Mouse (Mus musculus) CH12.LX (cell line): Measurements from ENCODE around the gene Ftcd. TPM values are rescaled to one million over a fixed set of nuclear protein-coding genes. Genes with fewer than 3 reads are reported as not detected.

ENCODE experiments used
- DNase-seq: peaks from one replicate; pipeline ENCODE4 v3.0.0-alpha.2; 2013; ENCODE audit errors: extremely low read depth
- H3K27ac ChIP-seq: 2 replicates; pipeline ENCODE4 v1.5.1; 2012; ENCODE audit warnings: low read depth, mild to moderate bottlenecking, control low read depth, moderate library complexity; ENCODE audit not compliant: insufficient read depth
- H3K27me3 ChIP-seq: replicated peaks from 2 replicates; pipeline ENCODE3; 2012; ENCODE audit warnings: inconsistent platforms
- H3K36me3 ChIP-seq, 2 experiments: replicated peaks in 1 of 2; 2 replicates each; pipeline versions ENCODE3 to v1.6.1; 2012; ENCODE audit warnings: inconsistent platforms in 1 of 2, low read length in 1 of 2, mild to moderate bottlenecking in 1 of 2, mixed read lengths in 1 of 2, moderate library complexity in 1 of 2; ENCODE audit not compliant: control insufficient read depth in 1 of 2, insufficient read depth in 1 of 2
- H3K4me1 ChIP-seq, 2 experiments: 2 replicates each; pipeline ENCODE4 v1.6.1; 2012; ENCODE audit warnings: inconsistent platforms in 1 of 2, moderate library complexity in 1 of 2; ENCODE audit not compliant: insufficient read depth in 2 of 2, control insufficient read depth in 1 of 2
- H3K4me2 ChIP-seq: 2 replicates; pipeline ENCODE4 v1.6.1; 2012; ENCODE audit warnings: low read depth, mild to moderate bottlenecking, control low read depth; ENCODE audit not compliant: poor library complexity, insufficient read depth, severe bottlenecking
- H3K4me3 ChIP-seq, 3 experiments: fragments of 150-350 bp in 1 of 3; sonication (generic) in 1 of 3; replicated peaks in 1 of 3; 2 replicates each; pipeline versions ENCODE3 to v1.5.1; 2011 to 2012; ENCODE audit warnings: low read depth in 2 of 3, low read length in 2 of 3, mild to moderate bottlenecking in 2 of 3, moderate library complexity in 2 of 3, control low read depth in 1 of 3, improper control_type of control experiment in 1 of 3, inconsistent platforms in 1 of 3, mixed read lengths in 1 of 3; ENCODE audit not compliant: poor library complexity in 1 of 3
- H3K79me2 ChIP-seq: replicated peaks from 2 replicates; pipeline ENCODE4 v1.6.1; 2012; ENCODE audit warnings: mild to moderate bottlenecking, moderate library complexity; ENCODE audit not compliant: control insufficient read depth, poor library complexity, insufficient read depth, severe bottlenecking; ENCODE audit errors: extremely low read depth
- H3K9ac ChIP-seq: 2 replicates; pipeline ENCODE4 v1.6.1; 2012; ENCODE audit warnings: low read depth, mild to moderate bottlenecking, control low read depth, moderate library complexity; ENCODE audit not compliant: insufficient read depth
- H3K9me3 ChIP-seq: replicated peaks from 2 replicates; pipeline ENCODE3; 2012; ENCODE audit warnings: low read length, inconsistent platforms, mixed read lengths
- BHLHE40 ChIP-seq: IDR thresholded peaks from 2 replicates; pipeline ENCODE4 v1.6.1; 2011; ENCODE audit warnings: mild to moderate bottlenecking, low read depth, low read length, improper control_type of control experiment
- CHD1 ChIP-seq: IDR thresholded peaks from 2 replicates; pipeline ENCODE4 v1.6.1; 2012; ENCODE audit warnings: low read depth, low read length, improper control_type of control experiment, inconsistent platforms
- CHD2 ChIP-seq: IDR thresholded peaks from 2 replicates; pipeline ENCODE4 v1.6.1; 2011; ENCODE audit warnings: low read length, improper control_type of control experiment
- CTCF ChIP-seq, 2 experiments: IDR thresholded peaks in 1 of 2; conservative IDR thresholded peaks in 1 of 2; 2 replicates each; pipeline ENCODE4 v1.5.1; 2011 to 2012; ENCODE audit warnings: low read depth in 2 of 2, low read length in 2 of 2, improper control_type of control experiment in 1 of 2, inconsistent platforms in 1 of 2, mild to moderate bottlenecking in 1 of 2, moderate library complexity in 1 of 2
- E2F4 ChIP-seq: IDR thresholded peaks from 2 replicates; pipeline ENCODE4 v1.6.1; 2011; ENCODE audit warnings: low read depth, low read length, improper control_type of control experiment; ENCODE audit not compliant: insufficient replicate concordance
- ELF1 ChIP-seq: IDR thresholded peaks from 2 replicates; pipeline ENCODE4 v1.6.1; 2014; ENCODE audit warnings: low read depth, mild to moderate bottlenecking, inconsistent platforms, low read length, improper control_type of control experiment
- EP300 ChIP-seq: IDR thresholded peaks from 2 replicates; pipeline ENCODE4 v1.6.1; 2011; ENCODE audit warnings: low read length, improper control_type of control experiment
- GABPA ChIP-seq: IDR thresholded peaks from 2 replicates; pipeline ENCODE4 v1.6.1; 2012; ENCODE audit warnings: low read depth, low read length, improper control_type of control experiment, inconsistent platforms; ENCODE audit not compliant: insufficient replicate concordance
- IRF4 ChIP-seq: IDR thresholded peaks from 2 replicates; pipeline ENCODE4 v1.6.1; 2014; ENCODE audit warnings: low read depth, mild to moderate bottlenecking, inconsistent platforms, low read length, improper control_type of control experiment
- MAX ChIP-seq: IDR thresholded peaks from 2 replicates; pipeline ENCODE4 v1.6.1; 2011; ENCODE audit warnings: low read length, improper control_type of control experiment
- MAZ ChIP-seq: IDR thresholded peaks from 2 replicates; pipeline ENCODE4 v1.6.1; 2012; ENCODE audit warnings: low read depth, mild to moderate bottlenecking, inconsistent platforms, low read length, improper control_type of control experiment, moderate library complexity
- MXI1 ChIP-seq: IDR thresholded peaks from 2 replicates; pipeline ENCODE4 v1.6.1; 2011; ENCODE audit warnings: mild to moderate bottlenecking, low read depth, low read length, improper control_type of control experiment
- NELFE ChIP-seq: IDR thresholded peaks from 2 replicates; pipeline ENCODE4 v1.6.1; 2011; ENCODE audit warnings: low read depth, low read length, improper control_type of control experiment
- NRF1 ChIP-seq: IDR thresholded peaks from 2 replicates; pipeline ENCODE4 v1.6.1; 2014; ENCODE audit warnings: low read depth, mild to moderate bottlenecking, inconsistent platforms, low read length, improper control_type of control experiment, moderate library complexity
- POLR2A ChIP-seq: IDR thresholded peaks from 2 replicates; pipeline ENCODE4 v1.6.1; 2011; ENCODE audit warnings: low read depth, mild to moderate bottlenecking, improper control_type of control experiment, low read length
- POLR2AphosphoS2 ChIP-seq: IDR thresholded peaks from 2 replicates; pipeline ENCODE4 v1.6.1; 2011; ENCODE audit warnings: low read depth, low read length, improper control_type of control experiment
- RAD21 ChIP-seq: IDR thresholded peaks from 2 replicates; pipeline ENCODE4 v1.6.1; 2011; ENCODE audit warnings: low read depth, mild to moderate bottlenecking, low read length, improper control_type of control experiment, moderate library complexity
- SIN3A ChIP-seq: IDR thresholded peaks from 2 replicates; pipeline ENCODE4 v1.6.1; 2012; ENCODE audit warnings: low read length, improper control_type of control experiment, inconsistent platforms
- SMC3 ChIP-seq: IDR thresholded peaks from 2 replicates; pipeline ENCODE4 v1.6.1; 2011; ENCODE audit warnings: low read depth, low read length, improper control_type of control experiment
- TBP ChIP-seq: conservative IDR thresholded peaks from 2 replicates; pipeline ENCODE4 v1.6.1; 2011; ENCODE audit warnings: low read depth, low read length, improper control_type of control experiment
- TCF12 ChIP-seq: IDR thresholded peaks from 2 replicates; pipeline ENCODE4 v1.6.1; 2014; ENCODE audit warnings: low read depth, mild to moderate bottlenecking, inconsistent platforms, low read length, improper control_type of control experiment
- UBTF ChIP-seq: IDR thresholded peaks from 2 replicates; pipeline ENCODE4 v1.6.1; 2012; ENCODE audit warnings: low read depth, mild to moderate bottlenecking, inconsistent platforms, low read length, improper control_type of control experiment, moderate library complexity
- ZC3H11A ChIP-seq: IDR thresholded peaks from 2 replicates; pipeline ENCODE4 v1.6.1; 2012; ENCODE audit warnings: low read depth, mild to moderate bottlenecking, inconsistent platforms, low read length, improper control_type of control experiment
- ZKSCAN1 ChIP-seq: IDR thresholded peaks from 2 replicates; pipeline ENCODE4 v1.6.1; 2012; ENCODE audit warnings: low read depth, inconsistent platforms, low read length, improper control_type of control experiment, borderline replicate concordance
- ZMIZ1 ChIP-seq: IDR thresholded peaks from 2 replicates; pipeline ENCODE4 v1.6.1; 2012; ENCODE audit warnings: low read depth, mild to moderate bottlenecking, inconsistent platforms, low read length, improper control_type of control experiment
- ZNF384 ChIP-seq: IDR thresholded peaks from 2 replicates; pipeline ENCODE4 v1.6.1; 2012; ENCODE audit warnings: low read depth, low read length, improper control_type of control experiment, inconsistent platforms
- dilution Hi-C: fragments of 300-500 bp; cut with MboI; formaldehyde crosslinking; loops from 2 replicates; pipeline ENCODE4 v1.14.3; 2020; ENCODE audit warnings: low sequenced_read_pairs; ENCODE audit not compliant: extremely low pct_unique_long_range_greater_than_20kb, extremely low pct_ligation_motif_present
- in situ Hi-C: fragments of 300-500 bp; cut with MboI; formaldehyde crosslinking; loops from 3 replicates; pipeline ENCODE4 v1.14.3; 2019; ENCODE audit warnings: low sequenced_read_pairs, low pct_ligation_motif_present, low pct_unique_long_range_greater_than_20kb, mixed read lengths
- polyA plus RNA-seq: library from polyadenylated mRNA; unstranded; fragments of >175 nt; gene quantifications from 2 replicates; pipeline ENCODE4 v1.2.1, GENCODE M21; 2012; ENCODE audit warnings: low read depth; ENCODE audit not compliant: insufficient read length
- total RNA-seq, 2 experiments: library from RNA; depleted of rRNA; stranded (reverse); fragments of 300-350 nt in 1 of 2; fragments of >200 nt in 1 of 2; gene quantifications; 2 replicates each; pipeline ENCODE4 v1.2.3; 2012 to 2014

Ftcd gene
- total and polyA plus RNA-seq, 3 experiments = not detected

GRCm38 (mm10) chr10:76572151-76572550, 3.3 kb upstream of the Ftcd start:
- dilution Hi-C loops = no loop called here
- no peak for DNase-seq
- H3K36me3 ChIP-seq = no peaks in the 10 kb centered on the region
- no peak for TF ChIP-seq MAZ
- TF ChIP-seq NELFE = no peak
- no peak for TF ChIP-seq SIN3A
- TF ChIP-seq NRF1 = no peak
- TF ChIP-seq CTCF (conservative IDR thresholded peaks at IDR 0.05 in 1 of 2, IDR thresholded peaks at IDR 0.05 in 1 of 2; ENCODE audit: low read depth in 2 of 2, low read length in 2 of 2) = no peak
- TF ChIP-seq GABPA = no peak
- TF ChIP-seq CHD1 = no peak
- TF ChIP-seq TCF12 = no peak
- no peak for TF ChIP-seq SMC3
- TF ChIP-seq ELF1 = no peak
- no peak for TF ChIP-seq TBP
- TF ChIP-seq POLR2A = no peak
- no peak for TF ChIP-seq RAD21
- TF ChIP-seq, all 38 proteins: peak for 0
- in situ Hi-C loops = no loop called here
- H3K27me3 ChIP-seq = peaks cover 33% of the 10 kb centered on the region
- H3K4me3 ChIP-seq = no peak overlapping the region
- no peak overlapping the region for H3K4me2 ChIP-seq
- peaks cover 0 to 3% of the 10 kb centered on the region in 2 experiments; a peak in 1 of 4 replicates for H3K4me1 ChIP-seq
- no peak overlapping the region for H3K9ac ChIP-seq
- no peak overlapping the region for H3K27ac ChIP-seq
- no peaks in the 10 kb centered on the region for H3K9me3 ChIP-seq
- no peaks in the 10 kb centered on the region for H3K79me2 ChIP-seq

DNA sequence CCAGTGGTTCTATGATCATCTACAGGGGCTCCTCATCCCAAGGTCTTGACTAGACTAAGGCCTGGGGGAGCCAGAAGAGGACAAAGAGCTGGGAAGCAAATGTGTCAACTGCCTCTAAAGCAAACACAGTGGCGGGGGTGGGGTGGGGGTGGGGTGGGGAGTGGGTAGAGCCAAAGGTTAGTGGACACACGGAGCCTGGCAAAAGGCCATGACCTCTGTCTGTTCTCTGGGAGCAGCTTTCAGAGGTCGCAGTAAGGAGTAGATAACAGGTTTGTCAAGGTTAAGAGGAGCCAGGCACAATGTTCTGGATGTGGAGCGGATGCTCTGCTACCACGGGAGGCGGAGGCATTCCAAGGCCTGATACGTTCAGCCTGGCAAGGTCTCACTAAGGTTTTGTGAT, 1.5 kb downstream of the Ftcd start:
- H3K36me3 ChIP-seq = no peaks in the 10 kb centered on the region
- H3K9me3 ChIP-seq = no peaks in the 10 kb centered on the region
- in situ Hi-C loops (no loop called here), dilution Hi-C loops (no loop called here)
- H3K4me3 ChIP-seq = no peak overlapping the region
- H3K79me2 ChIP-seq = no peaks in the 10 kb centered on the region
- TF ChIP-seq ZKSCAN1 (no peak), TBP (no peak), IRF4 (no peak), EP300 (no peak), CHD2 (no peak), E2F4 (no peak), ZC3H11A (no peak), ZMIZ1 (no peak), BHLHE40 (no peak), MXI1 (no peak), ZNF384 (no peak), TCF12 (no peak), UBTF (no peak), MAX (no peak), POLR2AphosphoS2 (no peak)
- H3K4me2 ChIP-seq = no peak overlapping the region
- no peak overlapping the region for H3K9ac ChIP-seq
- H3K4me1 ChIP-seq = peaks cover 0 to 3% of the 10 kb centered on the region in 2 experiments; a peak in 2 of 4 replicates
- no peak overlapping the region for H3K27ac ChIP-seq
- peaks cover 54% of the 10 kb centered on the region for H3K27me3 ChIP-seq
- no peak for DNase-seq
